Mouse (Mus musculus) lung, embryonic 14.5 days (tissue): ENCODE data around the gene Vps51. TPM values are rescaled to one million over a fixed set of nuclear protein-coding genes. Genes with fewer than 3 reads are reported as not detected.
A peak's percentile ranks its signal among the peaks of the same experiment; 100 is the strongest.

Source experiments
- ATAC-seq: fragments of 200-750 bp; cut with Nextera tagmentation; 2 replicates; pipeline ENCODE4 v1.8.0; 2017; ENCODE audit warnings: mild to moderate bottlenecking, moderate TSS enrichment, moderate library complexity; ENCODE audit not compliant: insufficient read depth
- DNase-seq: peaks from one replicate; pipeline ENCODE4 v3.0.0-alpha.2; 2015
- H3K27ac ChIP-seq: fragments of 300-500 bp; sonication (generic); 2 replicates; pipeline ENCODE4 v1.5.1; 2014; ENCODE audit warnings: low read depth, mild to moderate bottlenecking, moderate library complexity
- H3K27me3 ChIP-seq: fragments of 300-500 bp; sonication (generic); 2 replicates; pipeline ENCODE4 v1.6.1; 2014; ENCODE audit warnings: low read length, control low read depth; ENCODE audit not compliant: insufficient read depth
- H3K36me3 ChIP-seq: fragments of 300-500 bp; sonication (generic); 2 replicates; pipeline ENCODE4 v1.6.1; 2014; ENCODE audit warnings: control low read depth; ENCODE audit not compliant: insufficient read depth
- H3K4me1 ChIP-seq: fragments of 300-500 bp; sonication (generic); 2 replicates; pipeline ENCODE4 v1.6.1; 2014; ENCODE audit warnings: antibody characterized with exemption, control low read depth; ENCODE audit not compliant: insufficient read depth
- H3K4me2 ChIP-seq: fragments of 300-500 bp; sonication (generic); 2 replicates; pipeline ENCODE4 v1.6.1; 2014; ENCODE audit warnings: mild to moderate bottlenecking
- H3K4me3 ChIP-seq: fragments of 300-500 bp; sonication (generic); 2 replicates; pipeline ENCODE4 v1.5.1; 2014; ENCODE audit warnings: low read depth, low read length
- H3K9ac ChIP-seq: fragments of 300-500 bp; sonication (generic); 2 replicates; pipeline ENCODE4 v1.6.1; 2014
- H3K9me3 ChIP-seq: fragments of 300-500 bp; sonication (generic); 2 replicates; pipeline ENCODE4 v1.6.1; 2016; ENCODE audit warnings: low read depth, low read length, control low read depth
- CTCF ChIP-seq: IDR thresholded peaks from 2 replicates; pipeline ENCODE4 v1.5.1; 2016; ENCODE audit warnings: antibody characterized with exemption, low read depth
- WGBS: fragments of 180-500 bp; shearing (Covaris S2); extraction: QIAGEN DNeasy Blood & Tissue Kit; methylation state at CpG from one replicate; pipeline ENCODE4 v1.1.7; 2014; 5-methylcytosine and 5-hydroxymethylcytosine counted together
- polyA plus RNA-seq: library from polyadenylated mRNA; unstranded; fragments of >200 nt; fragmentation: Nextera tagmentation; extraction: Ambion mirVana; gene quantifications from 2 replicates; pipeline ENCODE4 v1.2.1, GENCODE M21; 2014

The Vps51 gene
- polyA plus RNA-seq, 1 experiment from 2014 or later = 63.2 TPM

- no peak overlapping the region for H3K27ac ChIP-seq
- H3K9me3 ChIP-seq = no peaks in the 10 kb centered on the region
- WGBS = 77% methylated on average over 9 of the region's 9 CpGs
- DNase-seq (no peak), ATAC-seq (no peak)
- no peak overlapping the region for H3K4me3 ChIP-seq
- H3K27me3 ChIP-seq = no peaks in the 10 kb centered on the region
- no peaks in the 10 kb centered on the region; the same call in 1 of the 2 replicates for H3K4me1 ChIP-seq
- no peaks in the 10 kb centered on the region for H3K36me3 ChIP-seq
- H3K4me2 ChIP-seq = no peak overlapping the region
- no peak overlapping the region for H3K9ac ChIP-seq
- no peak for TF ChIP-seq CTCF
These were observed 34.7 kb downstream of the Vps51 start for GRCm38 (mm10) chr19:6042293-6042692.

- no peak overlapping the region for H3K4me3 ChIP-seq
- ATAC-seq (no peak), DNase-seq (no peak)
- no peaks in the 10 kb centered on the region for H3K9me3 ChIP-seq
- H3K27ac ChIP-seq = no peak overlapping the region
- H3K4me2 ChIP-seq = no peak overlapping the region
- H3K27me3 ChIP-seq = no peaks in the 10 kb centered on the region
- TF ChIP-seq CTCF = 0 out of 2 replicates have a peak, but pooled peaks have one; percentile 15
- H3K9ac ChIP-seq = no peak overlapping the region
- no peaks in the 10 kb centered on the region for H3K36me3 ChIP-seq
- no peaks in the 10 kb centered on the region for H3K4me1 ChIP-seq
These were observed 37.0 kb downstream of the Vps51 start for GRCm38 (mm10) chr19:6040002-6040401.

GRCm38 (mm10) chr19:6038326-6038725 is 38.7 kb downstream of the Vps51 start:
- 80% methylated on average over 7 of the region's 7 CpGs for whole genome bisulfite sequencing

GRCm38 (mm10) chr19:6037695-6038094 is 39.3 kb downstream of the Vps51 start:
- H3K27ac ChIP-seq = no peak overlapping the region
- no peaks in the 10 kb centered on the region for H3K9me3 ChIP-seq
- no peaks in the 10 kb centered on the region for H3K4me1 ChIP-seq
- DNase-seq (no peak), ATAC-seq (no peak)
- no peaks in the 10 kb centered on the region for H3K27me3 ChIP-seq
- no peak overlapping the region for H3K4me3 ChIP-seq
- no peak overlapping the region for H3K4me2 ChIP-seq
- no peak for TF ChIP-seq CTCF
- H3K36me3 ChIP-seq = no peaks in the 10 kb centered on the region
- no peak overlapping the region for H3K9ac ChIP-seq

More at GRCm38 (mm10) chr19:6038326-6038725, 38.7 kb downstream of the Vps51 start:
- Histone ChIP-seq H3K4me3 (no peak overlapping the region), H3K4me1 (no peaks in the 10 kb centered on the region), H3K36me3 (no peaks in the 10 kb centered on the region), H3K27ac (no peak overlapping the region), H3K9me3 (no peaks in the 10 kb centered on the region), H3K9ac (no peak overlapping the region), H3K4me2 (no peak overlapping the region), H3K27me3 (no peaks in the 10 kb centered on the region)
- ATAC-seq (no peak), DNase-seq (no peak)
- TF ChIP-seq CTCF = no peak

GRCm38 (mm10) chr19:6035966-6036585 is 41.0 kb downstream of the Vps51 start:
- DNase-seq = no peak
- H3K36me3 ChIP-seq = no peaks in the 10 kb centered on the region
- no peaks in the 10 kb centered on the region for H3K9me3 ChIP-seq
- no peak overlapping the region for H3K4me3 ChIP-seq
- 66% methylated on average over 9 of the region's 9 CpGs for WGBS
- no peaks in the 10 kb centered on the region for H3K4me1 ChIP-seq
- ATAC-seq = no peak
- no peak overlapping the region for H3K27ac ChIP-seq
- TF ChIP-seq CTCF = no peak
- H3K4me2 ChIP-seq = no peak overlapping the region
- H3K9ac ChIP-seq = no peak overlapping the region
- H3K27me3 ChIP-seq = no peaks in the 10 kb centered on the region

GRCm38 (mm10) chr19:6030520-6031280 is 46.3 kb downstream of the Vps51 start:
- Histone ChIP-seq H3K27ac (no peak overlapping the region), H3K27me3 (no peaks in the 10 kb centered on the region), H3K36me3 (no peaks in the 10 kb centered on the region), H3K4me2 (no peak overlapping the region), H3K4me3 (no peak overlapping the region), H3K9ac (no peak overlapping the region; the same call in 1 of the 2 replicates), H3K9me3 (no peaks in the 10 kb centered on the region), H3K4me1 (no peaks in the 10 kb centered on the region)
- TF ChIP-seq CTCF = no peak
- ATAC-seq (no peak), DNase-seq (no peak)
- 65% methylated on average over 14 of the region's 14 CpGs for WGBS

- no peak overlapping the region for H3K4me3 ChIP-seq
- no peaks in the 10 kb centered on the region for H3K9me3 ChIP-seq
- no peak for ATAC-seq
- no peak overlapping the region for H3K27ac ChIP-seq
- H3K4me2 ChIP-seq = no peak overlapping the region
- TF ChIP-seq CTCF = no peak
- no peaks in the 10 kb centered on the region for H3K27me3 ChIP-seq
- H3K9ac ChIP-seq = no peak overlapping the region
- no peaks in the 10 kb centered on the region for H3K4me1 ChIP-seq
- no peak for DNase-seq
- 76% methylated on average over 9 of the region's 9 CpGs for WGBS
- no peaks in the 10 kb centered on the region for H3K36me3 ChIP-seq
These were observed 47.6 kb downstream of the Vps51 start for GRCm38 (mm10) chr19:6029426-6029825.
